Mouse (Mus musculus): Measurements from ENCODE around the gene Ube3c. TPM values are rescaled to one million over a fixed set of nuclear protein-coding genes. Genes with fewer than 3 reads are reported as not detected.

Ube3c gene
- polyA plus RNA-seq, 1 experiment from 2014 or later = 39.4 TPM

Other genes starting within 250 kb of the Ube3c start
- 12.1 and 15.4 TPM in 2 replicates for gene Lmbr1, start 190.9 kb upstream of the Ube3c start, polyA plus RNA-seq (2014; fragmentation: Nextera tagmentation; extraction: Ambion mirVana)
- gene Nom1, start 134.6 kb upstream of the Ube3c start, polyA plus RNA-seq (2014; fragmentation: Nextera tagmentation; extraction: Ambion mirVana) = 17.4 and 28.9 TPM in 2 replicates
- 0.10 TPM in 1 of 2 replicates, not detected in the other for gene Mnx1, start 90.8 kb upstream of the Ube3c start, polyA plus RNA-seq (2014; fragmentation: Nextera tagmentation; extraction: Ambion mirVana)
- 131 and 133 TPM in 2 replicates for gene Dnajb6, start 166.4 kb downstream of the Ube3c start, polyA plus RNA-seq (2014; fragmentation: Nextera tagmentation; extraction: Ambion mirVana)
- 0.81 TPM in 1 of 2 replicates, not detected in the other for gene Gm5129, start 166.7 kb downstream of the Ube3c start, polyA plus RNA-seq (2014; fragmentation: Nextera tagmentation; extraction: Ambion mirVana)

Data from embryonic facial prominence, embryonic 14.5 days (tissue).